Mouse (Mus musculus) embryo, embryonic 11 days (tissue): ENCODE results near the gene Zswim4.

ENCODE experiments used
- DNase-seq: peaks from one replicate; pipeline ENCODE4 v3.0.0-alpha.2; 2015

The Zswim4 gene

GRCm38 (mm10) chr8:84223322-84224029 is 13.4 kb downstream of the Zswim4 start:
- DNase-seq = no peak

DNA sequence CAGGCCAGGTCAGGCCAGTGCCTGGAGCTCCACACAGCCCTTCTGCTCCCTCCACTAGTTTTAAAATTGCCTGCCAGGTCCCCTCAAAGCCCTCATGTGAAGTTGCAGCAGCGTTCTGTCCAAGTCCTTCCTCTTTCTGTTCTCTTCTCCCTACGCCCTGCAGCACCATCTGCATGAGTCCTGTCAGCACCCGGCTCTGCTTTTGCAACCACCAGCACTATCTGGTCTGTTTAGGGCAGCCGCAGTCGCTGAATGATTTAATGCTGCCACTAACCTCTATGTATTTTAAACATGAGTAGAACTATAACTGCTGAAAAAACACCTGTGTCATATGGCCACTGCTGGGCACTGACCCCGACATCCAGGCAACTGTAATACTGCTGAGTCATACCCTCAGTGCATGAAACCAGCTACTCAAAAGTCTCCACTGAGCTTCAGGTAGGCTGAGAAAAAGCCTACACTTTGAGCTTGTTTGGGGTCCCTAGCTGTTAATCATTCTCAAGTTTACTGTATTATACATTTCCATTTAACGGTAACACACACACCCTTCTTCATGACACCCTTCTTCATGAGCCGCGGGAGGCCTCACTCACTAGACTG is 14.2 kb downstream of the Zswim4 start:
- DNase-seq = no peak

DNA sequence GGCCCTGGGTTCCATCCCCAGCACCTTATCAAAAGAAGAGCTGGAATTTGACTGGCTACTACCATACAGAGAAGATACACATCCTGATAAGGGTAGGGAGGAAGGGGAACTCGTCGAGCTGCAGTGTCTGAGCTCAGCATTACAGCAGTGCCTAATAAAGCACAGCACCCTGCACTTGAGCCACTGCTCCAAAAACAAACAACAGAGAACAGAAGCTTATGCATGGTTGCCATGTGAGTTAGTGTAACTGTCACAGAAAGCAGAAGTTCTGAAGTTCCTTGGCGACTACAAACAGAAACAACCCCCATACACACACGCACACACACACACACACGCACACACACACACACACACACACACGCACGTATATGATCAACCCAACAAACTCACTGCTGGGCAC is 16.8 kb downstream of the Zswim4 start:
- DNase-seq = no peak

DNA sequence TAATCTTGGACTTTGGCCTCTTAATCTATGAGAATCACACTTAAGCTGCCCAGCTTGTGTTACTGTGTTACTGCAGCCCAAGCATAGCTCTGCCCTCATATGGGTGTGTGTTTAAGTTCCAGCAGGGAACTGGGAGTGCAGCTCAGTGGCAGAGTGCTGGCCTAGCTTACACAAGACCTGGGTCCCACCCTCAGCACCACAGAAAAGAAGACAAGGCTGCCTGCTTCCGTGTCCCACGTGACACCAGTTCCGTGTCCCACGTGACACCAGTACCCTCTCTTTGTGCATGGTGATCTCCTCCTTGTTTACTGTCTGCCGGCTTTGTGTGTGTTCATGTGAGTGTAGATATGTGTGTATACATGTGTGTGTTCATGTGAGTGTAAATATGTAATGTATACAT is 18.7 kb downstream of the Zswim4 start:
- no peak for DNase-seq

DNA sequence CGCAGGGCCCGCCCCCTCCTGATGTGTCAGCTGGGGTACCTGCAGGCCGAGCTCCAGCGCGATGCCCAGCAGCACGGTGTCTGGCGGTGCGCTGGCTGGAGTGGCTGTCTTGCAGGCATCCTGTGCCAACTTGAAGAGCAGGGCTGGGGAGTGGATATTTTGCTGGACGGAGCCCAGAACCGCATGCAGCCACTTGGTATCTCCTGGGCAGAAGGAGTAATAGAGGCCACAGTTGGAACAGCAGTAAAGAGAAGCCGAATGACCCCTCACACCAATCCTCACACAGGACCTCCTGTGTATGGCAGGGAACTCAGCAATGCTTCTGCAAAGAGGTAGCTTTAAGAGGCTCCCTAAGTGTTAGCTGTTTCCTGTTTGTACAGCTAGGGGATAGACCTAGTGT is 19.6 kb downstream of the Zswim4 start:
- DNase-seq = no peak

DNA sequence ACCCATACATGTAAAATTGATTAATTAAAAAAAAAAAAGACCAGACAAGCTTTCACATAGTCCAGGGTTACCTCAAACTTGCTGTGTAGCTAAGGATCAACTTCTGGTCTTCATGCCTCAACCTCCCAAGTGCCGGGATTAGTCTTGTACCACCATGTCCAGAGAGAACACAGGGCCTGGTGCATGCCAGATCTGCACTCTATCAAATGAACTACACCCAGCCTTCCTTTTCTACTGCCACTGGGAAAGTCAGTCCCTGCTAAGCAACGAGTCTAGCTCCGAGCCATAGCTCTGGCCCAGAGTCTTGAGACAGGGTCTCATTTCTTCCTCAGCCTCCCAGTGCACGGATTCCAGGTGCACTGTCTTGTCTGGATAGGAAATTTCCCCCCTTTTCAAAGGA is 23.6 kb downstream of the Zswim4 start:
- DNase-seq = no peak

DNA sequence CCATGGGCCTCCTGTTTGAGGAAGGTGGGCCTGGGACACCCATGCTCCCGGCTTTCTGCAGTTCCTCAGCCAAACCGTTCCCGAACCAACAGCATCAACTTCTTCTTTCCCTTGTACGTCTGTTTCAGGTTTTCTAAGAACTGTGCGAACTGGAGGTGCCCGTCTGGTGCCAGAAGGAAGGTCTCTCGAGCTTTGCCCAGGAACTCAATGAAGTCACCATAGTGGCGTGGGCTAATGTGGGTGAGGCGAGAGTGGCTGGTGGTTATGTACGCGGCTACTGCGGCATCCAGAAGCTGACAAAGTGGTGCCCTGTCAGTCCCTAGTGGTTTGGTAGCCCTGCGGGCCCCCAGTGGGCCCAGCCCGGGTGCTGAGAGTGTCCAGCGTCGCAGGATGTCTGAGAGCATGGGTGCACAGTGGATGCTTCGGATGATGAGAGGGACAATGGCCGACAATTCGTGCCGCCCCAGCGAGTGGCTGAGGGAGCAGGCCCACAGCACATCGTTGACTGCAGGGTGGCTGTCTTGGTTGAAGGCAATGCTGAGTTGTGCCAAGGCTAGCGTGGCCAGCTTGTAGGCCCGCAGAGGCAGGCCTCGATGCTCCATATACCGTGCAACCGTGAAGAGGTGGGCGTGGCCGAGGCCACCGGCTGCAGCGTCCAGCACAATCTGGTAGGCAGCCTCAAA is 24.8 kb downstream of the Zswim4 start:
- DNase-seq = no peak

GRCm38 (mm10) chr8:84211202-84211601 is 25.7 kb downstream of the Zswim4 start:
- DNase-seq = no peak

- DNase-seq = peak; percentile 88
Measured at GRCm38 (mm10) chr8:84210167-84210791, 26.6 kb downstream of the Zswim4 start.

- DNase-seq = peak; percentile 9
Measured at GRCm38 (mm10) chr8:84208381-84209380, 28.2 kb downstream of the Zswim4 start.

DNA sequence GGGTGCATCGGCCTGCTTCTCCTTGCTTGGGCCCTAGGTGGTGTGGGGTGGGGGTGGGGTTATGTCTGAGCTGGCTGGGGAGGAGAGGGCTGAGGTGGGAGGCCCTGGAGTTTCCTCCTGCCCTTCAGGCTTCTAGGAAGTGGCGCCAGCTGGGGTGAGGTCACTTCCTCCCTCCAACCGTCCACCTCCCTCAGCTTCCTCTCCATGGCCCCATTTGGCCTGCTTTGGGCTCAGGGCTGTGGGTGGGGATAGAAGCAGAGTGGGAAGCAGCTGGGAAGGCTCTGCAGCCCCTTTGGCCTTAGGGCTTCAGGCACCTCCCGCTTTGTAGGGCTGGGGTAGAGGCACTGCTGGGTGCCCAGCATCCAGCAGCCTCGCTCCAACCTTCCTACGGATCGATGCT is 29.0 kb downstream of the Zswim4 start:
- peak; percentile 35 for DNase-seq

- DNase-seq = no peak
Measured at GRCm38 (mm10) chr8:84206666-84207065, 30.2 kb downstream of the Zswim4 start.

DNA sequence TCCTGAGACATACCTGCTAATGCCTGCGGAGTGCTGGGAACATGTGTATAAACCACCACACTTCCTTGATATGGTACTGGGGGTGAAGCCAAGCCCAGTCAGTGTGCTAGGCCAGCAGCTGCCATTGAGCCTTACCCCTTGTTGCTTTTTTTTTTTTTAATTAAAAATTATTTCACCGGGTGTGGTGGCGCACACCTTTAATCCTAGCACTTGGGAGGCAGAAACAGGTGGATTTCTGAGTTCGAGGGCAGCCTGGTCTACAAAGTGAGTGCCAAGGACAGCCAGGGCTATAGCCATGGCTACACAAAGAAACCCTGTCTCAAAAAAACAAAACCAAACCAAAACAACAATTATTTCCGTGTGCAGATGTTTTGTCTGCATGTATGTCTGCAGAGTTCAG is 31.8 kb downstream of the Zswim4 start:
- DNase-seq = no peak

GRCm38 (mm10) chr8:84203975-84204772 is 32.7 kb downstream of the Zswim4 start:
- no peak for DNase-seq

DNA sequence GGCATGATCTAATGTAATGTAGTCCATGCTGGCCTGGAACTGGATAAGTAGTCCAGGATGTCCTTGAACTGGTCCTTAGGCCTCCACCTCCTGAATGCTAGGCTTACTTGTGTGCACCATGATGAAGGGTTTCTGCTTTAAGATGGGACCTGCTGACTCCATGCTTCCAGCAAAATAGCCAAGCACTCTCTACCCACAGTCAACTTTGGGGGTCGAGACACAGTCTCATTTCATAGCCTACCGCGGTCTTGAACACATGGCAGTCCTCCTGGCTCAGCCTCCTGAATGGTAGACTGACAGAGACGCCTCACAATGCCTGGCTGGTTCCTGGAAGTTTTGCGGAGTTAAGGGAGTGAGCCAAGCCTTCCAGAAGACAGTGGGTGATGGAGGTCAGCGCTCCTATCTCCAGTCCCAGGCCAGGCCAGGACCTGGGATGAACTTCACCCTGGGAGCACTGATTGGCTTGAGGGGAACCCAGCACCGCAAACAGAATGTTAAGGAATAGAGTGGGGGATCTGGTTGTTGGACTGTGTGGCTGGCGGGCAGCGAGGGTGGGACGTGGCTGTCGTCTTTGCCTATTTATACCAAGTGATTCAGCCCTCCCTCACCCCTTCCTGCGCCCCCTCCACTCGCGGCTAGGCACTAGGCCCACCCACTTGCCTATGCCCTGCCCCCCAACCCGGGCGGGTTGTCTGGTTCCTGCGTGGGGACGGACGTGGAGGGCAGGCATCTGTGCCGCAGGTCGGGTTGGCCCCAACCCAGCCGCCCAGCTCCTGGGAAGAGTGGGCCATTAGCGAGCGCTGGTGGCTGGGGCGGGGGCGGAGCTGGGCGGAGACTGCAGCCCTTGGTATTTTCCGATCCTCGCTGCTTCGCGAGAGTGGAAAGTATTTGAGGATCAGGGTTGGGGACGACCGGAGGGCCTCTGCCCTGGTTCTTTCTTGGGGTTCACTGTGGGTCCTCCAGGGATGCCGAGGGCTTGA is 33.6 kb downstream of the Zswim4 start:
- DNase-seq = peak; percentile 83

DNA sequence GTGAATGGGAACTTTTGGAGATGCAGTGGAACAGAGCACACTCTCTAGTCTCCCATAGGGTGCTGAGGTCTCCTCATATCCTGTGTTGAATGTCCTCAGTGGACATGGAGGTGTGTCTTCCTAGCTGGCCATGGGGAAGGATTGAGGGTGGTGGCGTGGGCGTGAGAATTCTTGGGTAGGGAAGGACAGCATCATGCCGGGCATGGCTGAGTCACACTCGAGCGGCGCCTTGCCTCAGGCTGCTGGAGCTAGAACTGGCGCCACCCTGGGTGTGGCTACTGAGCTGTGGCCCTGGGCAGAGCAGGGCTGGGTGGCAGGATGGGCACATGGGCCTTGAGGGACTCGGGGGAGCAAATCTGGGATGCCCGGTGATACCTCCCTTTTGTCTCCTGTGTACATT is 34.4 kb downstream of the Zswim4 start:
- DNase-seq = no peak

DNA sequence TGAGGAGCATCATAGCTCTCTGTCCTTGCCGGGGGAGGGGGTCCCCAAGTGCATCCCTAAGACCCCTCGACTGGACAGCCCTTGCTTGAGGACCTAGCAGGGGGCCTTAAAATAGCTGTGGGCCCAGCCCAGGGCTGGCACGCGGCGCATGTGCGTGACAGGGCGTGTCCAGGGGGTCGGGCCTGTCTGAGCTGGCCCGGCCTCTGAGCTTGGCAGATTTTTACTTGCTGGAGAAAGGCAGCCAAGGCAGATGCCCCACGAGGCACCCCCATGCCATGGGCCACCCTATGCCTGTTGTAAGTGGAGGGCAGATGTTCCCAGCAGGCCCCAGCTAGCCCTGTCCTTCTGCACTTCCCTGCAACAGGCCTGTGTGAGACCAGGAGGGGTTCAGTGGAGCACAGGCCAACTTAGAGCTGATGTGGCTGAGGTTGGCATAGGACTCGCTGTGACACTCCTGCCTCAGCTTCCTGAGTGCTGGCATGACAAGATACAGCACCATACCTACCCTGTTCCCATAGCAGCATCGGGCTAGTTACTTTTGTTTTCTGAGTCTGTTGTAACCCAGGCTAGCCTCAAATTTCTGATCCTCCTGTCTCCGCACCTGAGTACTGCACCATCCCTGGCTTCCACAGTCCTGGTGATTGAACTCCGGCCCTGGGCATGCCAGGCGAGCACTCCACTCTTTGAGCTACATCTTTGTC is 35.2 kb downstream of the Zswim4 start:
- no peak for DNase-seq

- peak; percentile 78 for DNase-seq
Measured at GRCm38 (mm10) chr8:84200652-84201544, 36.0 kb downstream of the Zswim4 start.

GRCm38 (mm10) chr8:84200126-84200555 is 36.7 kb downstream of the Zswim4 start:
- no peak for DNase-seq
